Mouse (Mus musculus): ENCODE measurements around the gene Herpud2. TPM values are rescaled to one million over a fixed set of nuclear protein-coding genes. Genes with fewer than 3 reads are reported as not detected.
A peak's percentile ranks its signal among the peaks of the same experiment; 100 is the strongest.

Gene Herpud2
- total RNA-seq (2015) (36.6 and 36.8 TPM in 2 replicates), total RNA-seq (2017) (12.0 and 18.2 TPM in 2 replicates)

GRCm38 (mm10) chr9:25151611-25152241 is at the start of gene Herpud2:
Herpud2 (minus strand) TSS chr9:25151820.
- ATAC-seq (replicated peaks; ENCODE audit: poor library complexity), result peak; percentile 83

DNA sequence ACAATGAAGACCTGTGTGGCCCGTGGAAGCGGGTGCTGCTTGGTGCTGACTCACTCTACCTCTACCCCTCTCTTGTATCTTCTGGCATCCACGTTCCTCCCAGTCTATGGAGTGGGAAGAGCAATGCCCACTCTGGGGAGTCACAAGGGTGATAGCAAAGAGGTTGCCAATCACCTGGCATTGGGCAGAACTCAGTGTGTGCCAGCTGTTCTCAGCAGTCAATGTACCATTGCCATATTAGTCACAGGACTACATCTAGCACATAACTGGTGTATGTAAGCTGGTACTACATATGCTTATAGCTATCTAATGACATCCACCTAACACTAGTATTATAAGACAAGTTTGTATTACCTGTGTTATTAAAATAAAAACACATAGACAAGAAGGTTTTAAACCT is 49.4 kb upstream of the Herpud2 start:
- ATAC-seq (replicated peaks; ENCODE audit: poor library complexity), result no peak

DNA sequence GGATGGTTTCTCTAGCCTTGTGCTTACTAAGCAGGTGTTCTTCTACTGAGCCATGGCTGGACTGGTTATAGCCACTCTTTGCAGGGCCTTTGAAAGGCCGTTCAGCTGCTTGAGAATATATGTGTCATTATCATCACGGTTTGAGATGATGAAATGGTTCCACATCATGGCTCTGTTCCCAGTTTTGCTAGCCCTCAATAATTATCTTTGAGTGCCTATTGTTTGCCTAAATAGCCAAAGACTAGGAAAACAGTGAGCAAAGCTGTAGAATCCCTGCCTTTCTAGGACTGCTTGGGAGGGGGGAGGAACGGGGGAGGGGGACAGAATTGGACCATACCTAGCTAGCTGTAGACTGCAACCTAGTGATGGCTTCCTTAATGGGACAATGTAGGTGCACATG is 48.5 kb upstream of the Herpud2 start:
- no peak for ATAC-seq (replicated peaks; ENCODE audit: poor library complexity)

GRCm38 (mm10) chr9:25196746-25197145 is 45.1 kb upstream of the Herpud2 start:
- 0 out of 2 replicates have a peak, but pooled peaks have one; percentile 26 for ATAC-seq (replicated peaks; ENCODE audit: poor library complexity)

- peak; percentile 71 for ATAC-seq (replicated peaks; ENCODE audit: poor library complexity)
These were observed 40.0 kb upstream of the Herpud2 start for GRCm38 (mm10) chr9:25191612-25192011.

GRCm38 (mm10) chr9:25186501-25186900 is 34.9 kb upstream of the Herpud2 start:
- peak; percentile 79 for ATAC-seq (replicated peaks; ENCODE audit: poor library complexity)

GRCm38 (mm10) chr9:25185854-25186253 is 34.2 kb upstream of the Herpud2 start:
- ATAC-seq (replicated peaks; ENCODE audit: poor library complexity), result peak; percentile 51; the same call in 1 of the 2 replicates

GRCm38 (mm10) chr9:25184606-25185005 is 33.0 kb upstream of the Herpud2 start:
- ATAC-seq (replicated peaks; ENCODE audit: poor library complexity), result no peak

DNA sequence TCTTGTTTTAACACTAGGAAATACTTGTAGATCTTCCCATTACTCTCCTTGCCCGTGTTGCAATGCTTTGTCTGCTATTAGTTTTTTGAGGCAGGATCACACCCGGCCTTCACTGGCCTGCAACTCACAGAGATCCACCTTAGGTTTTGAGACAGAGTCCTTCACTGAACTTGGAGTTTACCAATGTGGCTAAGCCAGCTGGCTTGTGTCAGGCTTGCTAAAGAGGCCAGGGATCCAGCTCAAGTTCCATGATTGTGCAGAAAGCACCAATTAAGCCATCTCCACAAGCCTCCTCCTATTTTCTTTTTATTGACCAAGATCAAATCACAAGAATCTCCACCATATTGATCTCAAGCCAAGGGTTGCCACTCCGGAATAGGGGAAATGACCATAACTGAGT is 26.4 kb upstream of the Herpud2 start:
- ATAC-seq (replicated peaks; ENCODE audit: poor library complexity), result no peak

DNA sequence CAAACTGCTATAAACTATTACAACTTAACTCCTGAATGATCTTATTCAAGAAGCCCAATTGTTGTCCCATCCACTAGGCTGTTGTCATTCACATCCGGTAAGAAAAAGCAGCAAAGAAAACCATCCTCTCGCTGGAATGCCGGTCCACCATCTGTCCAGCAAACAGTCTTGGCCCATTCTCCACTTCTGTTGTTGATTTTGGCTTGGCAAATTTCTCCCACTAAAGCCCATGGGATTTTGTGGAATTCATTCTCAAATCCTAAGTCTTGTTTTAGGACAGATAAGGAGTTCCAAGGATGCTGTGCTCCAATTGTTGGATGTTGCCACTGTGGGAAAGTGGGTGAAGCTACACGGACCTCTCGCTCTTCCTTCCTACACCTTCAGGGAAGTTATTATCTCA is 25.6 kb upstream of the Herpud2 start:
- ATAC-seq (replicated peaks; ENCODE audit: poor library complexity), result no peak

- no peak for ATAC-seq (replicated peaks; ENCODE audit: poor library complexity)
These were observed 24.9 kb upstream of the Herpud2 start for GRCm38 (mm10) chr9:25176562-25176961.

DNA sequence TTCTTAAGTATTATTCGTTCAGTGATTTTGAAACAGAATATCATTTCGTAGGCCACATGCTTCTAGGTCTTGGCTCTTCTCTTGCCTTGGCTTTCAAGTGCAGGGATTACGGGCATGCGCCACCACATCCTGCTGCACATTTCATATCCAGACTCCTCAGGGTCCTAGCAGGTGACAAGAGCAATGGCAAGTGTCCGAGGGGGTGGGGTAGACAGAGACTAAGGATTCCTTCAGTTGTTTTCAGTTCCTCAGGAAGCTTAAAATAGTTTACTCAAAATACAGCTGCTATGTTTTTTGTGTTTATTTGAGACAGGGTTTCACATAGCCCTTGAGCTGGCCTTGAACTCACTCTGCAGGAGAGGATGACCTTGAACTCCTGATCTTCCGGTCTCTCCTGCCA is 24.4 kb upstream of the Herpud2 start:
- ATAC-seq (replicated peaks; ENCODE audit: poor library complexity), result no peak; the same call in 1 of the 2 replicates

- ATAC-seq (replicated peaks; ENCODE audit: poor library complexity), result peak; percentile 46
These were observed 23.4 kb upstream of the Herpud2 start for GRCm38 (mm10) chr9:25175039-25175442.

GRCm38 (mm10) chr9:25174614-25175013 is 23.0 kb upstream of the Herpud2 start:
- no peak for ATAC-seq (replicated peaks; ENCODE audit: poor library complexity)

GRCm38 (mm10) chr9:25173171-25173570 is 21.6 kb upstream of the Herpud2 start:
- peak; percentile 91 for ATAC-seq (replicated peaks; ENCODE audit: poor library complexity)

GRCm38 (mm10) chr9:25169626-25170025 is 18.0 kb upstream of the Herpud2 start:
- no peak for ATAC-seq (replicated peaks; ENCODE audit: poor library complexity)

- peak; percentile 100 for ATAC-seq (replicated peaks; ENCODE audit: poor library complexity)
These were observed 16.0 kb upstream of the Herpud2 start for GRCm38 (mm10) chr9:25167458-25168084.

DNA sequence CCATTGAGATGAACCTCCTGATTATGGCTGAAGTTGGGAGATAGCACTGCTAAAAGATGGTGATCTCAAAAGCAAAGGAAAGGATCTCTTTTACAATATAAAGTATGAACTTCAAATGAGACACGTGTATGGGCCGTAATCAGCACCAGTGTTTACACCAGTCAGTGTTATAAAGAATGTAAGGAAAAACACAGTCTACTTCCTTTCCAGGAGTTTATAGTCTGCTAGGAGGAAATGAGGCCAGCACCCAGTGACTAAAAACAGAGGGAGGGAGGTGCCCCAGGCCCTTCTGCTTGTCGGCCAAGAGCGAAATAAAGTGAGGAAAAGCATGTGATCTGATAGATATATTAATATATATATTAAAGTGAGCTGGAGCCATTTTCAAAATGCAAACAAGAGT is 6.6 kb upstream of the Herpud2 start:
- no peak for ATAC-seq (replicated peaks; ENCODE audit: poor library complexity)

GRCm38 (mm10) chr9:25156377-25156776 is 4.8 kb upstream of the Herpud2 start:
- peak; percentile 38 for ATAC-seq (replicated peaks; ENCODE audit: poor library complexity)

GRCm38 (mm10) chr9:25153066-25153465 is 1.4 kb upstream of the Herpud2 start:
- ATAC-seq (replicated peaks; ENCODE audit: poor library complexity), result no peak

DNA sequence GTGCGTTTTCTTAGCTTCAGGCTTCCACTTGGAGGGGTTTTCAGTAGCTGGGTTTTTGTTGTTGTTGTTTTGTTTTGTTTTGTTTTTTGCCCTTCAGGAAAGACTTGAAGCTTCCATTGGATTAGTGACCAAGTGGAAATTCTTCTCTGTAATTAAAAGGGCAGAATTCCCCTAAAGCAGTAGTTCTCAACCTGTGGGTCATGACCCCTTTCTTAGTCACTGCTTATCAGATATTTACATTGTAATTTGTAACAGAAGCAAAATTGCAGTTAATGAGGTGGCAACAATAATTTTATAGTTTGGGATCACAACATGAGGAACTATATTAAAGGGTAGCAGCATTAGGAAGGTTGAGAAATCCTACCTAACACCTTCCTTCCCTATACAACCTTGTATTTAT is 837 bp upstream of the Herpud2 start:
- ATAC-seq (replicated peaks; ENCODE audit: poor library complexity), result no peak

DNA sequence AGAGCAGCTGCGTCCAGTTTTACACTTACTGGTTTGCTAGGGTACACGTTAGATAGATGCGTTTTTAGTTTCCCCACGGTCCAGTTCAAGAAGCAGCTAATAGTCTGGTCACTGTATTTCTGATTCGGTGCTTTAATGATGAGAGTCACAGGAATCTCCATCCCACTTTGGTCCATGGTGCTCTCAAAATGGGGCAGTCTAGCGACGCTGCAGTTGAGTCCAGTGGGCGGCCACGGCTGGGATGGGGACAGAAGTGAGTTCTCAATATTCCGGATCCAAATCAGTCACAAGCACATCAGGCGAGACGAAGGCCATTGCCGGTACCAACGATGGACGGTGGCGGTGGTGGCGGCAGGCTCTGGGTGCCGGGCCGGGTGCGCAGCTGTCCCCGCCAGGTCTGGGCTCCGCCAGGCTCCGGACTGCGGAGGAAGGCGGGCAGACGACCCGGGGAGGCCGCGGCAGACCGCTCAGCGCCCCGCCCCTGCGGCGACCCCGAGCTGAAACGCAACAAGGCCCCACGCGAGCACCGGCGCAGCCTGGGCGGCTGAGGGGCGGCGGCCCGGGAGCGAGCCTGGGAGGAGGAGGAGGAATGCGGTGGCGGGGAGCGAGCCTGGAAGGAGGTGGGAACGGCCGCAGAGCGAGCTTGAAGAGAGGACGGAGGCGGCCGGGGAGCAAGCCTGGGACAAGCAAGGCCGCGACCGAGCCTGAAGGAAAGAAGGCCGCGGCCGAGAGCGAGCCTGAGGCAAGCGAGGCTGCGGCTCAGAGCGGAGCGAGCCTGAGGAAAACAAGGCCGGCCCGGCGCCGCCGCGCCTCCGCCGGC is 619 bp downstream of the Herpud2 start:
- peak; percentile 25 for ATAC-seq (replicated peaks; ENCODE audit: poor library complexity)

Measured in megakaryocyte progenitor cell, adult 5-6 weeks (primary cell).